Mouse (Mus musculus): Measurements from ENCODE around the gene Ranbp1. TPM values are rescaled to one million over a fixed set of nuclear protein-coding genes. Genes with fewer than 3 reads are reported as not detected.
A peak's percentile ranks its signal among the peaks of the same experiment; 100 is the strongest.

The Ranbp1 gene
- polyA plus RNA-seq, 1 experiment from 2014 or later, result 846 TPM

- Histone ChIP-seq H3K4me1 (ENCODE audit: control insufficient read depth, insufficient read depth, low read length) (peaks cover 16% of the 10 kb centered on the region; the same call in 1 of the 2 replicates), H3K9me3 (ENCODE audit: control insufficient read depth, low read length) (no peaks in the 10 kb centered on the region), H3K27me3 (ENCODE audit: control insufficient read depth, insufficient read depth, low read length) (no peaks in the 10 kb centered on the region), H3K4me3 (ENCODE audit: low read length) (no peak overlapping the region), H3K9ac (ENCODE audit: low read depth, low read length) (no peak overlapping the region), H3K4me2 (replicated peaks; ENCODE audit: low read depth, low read length) (no peak overlapping the region), H3K27ac (ENCODE audit: low read depth, low read length) (no peak overlapping the region), H3K36me3 (ENCODE audit: control insufficient read depth, insufficient read depth, low read length) (peaks cover 45% of the 10 kb centered on the region)
- ATAC-seq (ENCODE audit: low FRiP score, low TSS enrichment), result no peak
- WGBS, result 89% methylated on average over 4 of the region's 4 CpGs
Observed at GRCm38 (mm10) chr16:18228856-18229255, 19.7 kb downstream of the Ranbp1 start.

DNA sequence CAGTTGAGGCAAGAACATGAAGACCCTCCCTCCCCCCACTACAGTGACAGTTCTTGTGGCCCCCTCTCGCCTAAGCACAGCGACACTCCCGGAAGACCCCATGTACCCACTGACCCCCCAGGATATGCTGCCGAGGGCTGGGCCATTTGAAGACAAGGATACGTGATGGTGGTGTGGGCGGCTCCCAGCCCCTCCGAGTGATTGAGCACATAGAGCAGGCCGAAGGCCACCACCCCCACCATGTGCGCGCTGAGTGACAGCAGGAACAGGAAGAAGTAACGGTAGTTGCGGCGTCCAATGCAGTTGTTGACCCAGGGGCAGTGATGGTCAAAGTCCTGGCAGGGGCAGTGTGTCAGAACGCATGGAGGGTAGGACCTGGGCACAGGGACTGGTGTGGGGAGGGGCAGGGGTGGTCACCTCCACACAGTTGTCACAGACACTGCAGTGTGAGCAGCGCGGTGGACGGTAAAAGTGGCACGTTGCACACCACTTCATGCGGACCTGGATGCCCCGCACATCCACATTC is 20.6 kb downstream of the Ranbp1 start:
- Histone ChIP-seq H3K27me3 (ENCODE audit: control insufficient read depth, insufficient read depth, low read length) (no peaks in the 10 kb centered on the region), H3K9ac (ENCODE audit: low read depth, low read length) (no peak overlapping the region), H3K36me3 (ENCODE audit: control insufficient read depth, insufficient read depth, low read length) (peaks cover 54% of the 10 kb centered on the region), H3K27ac (ENCODE audit: low read depth, low read length) (no peak overlapping the region), H3K9me3 (ENCODE audit: control insufficient read depth, low read length) (no peaks in the 10 kb centered on the region), H3K4me1 (ENCODE audit: control insufficient read depth, insufficient read depth, low read length) (peaks cover 11% of the 10 kb centered on the region; the same call in 1 of the 2 replicates), H3K4me3 (ENCODE audit: low read length) (no peak overlapping the region), H3K4me2 (replicated peaks; ENCODE audit: low read depth, low read length) (no peak overlapping the region)
- no peak for ATAC-seq (ENCODE audit: low FRiP score, low TSS enrichment)
- 87% methylated on average over 20 of the region's 20 CpGs for WGBS

DNA sequence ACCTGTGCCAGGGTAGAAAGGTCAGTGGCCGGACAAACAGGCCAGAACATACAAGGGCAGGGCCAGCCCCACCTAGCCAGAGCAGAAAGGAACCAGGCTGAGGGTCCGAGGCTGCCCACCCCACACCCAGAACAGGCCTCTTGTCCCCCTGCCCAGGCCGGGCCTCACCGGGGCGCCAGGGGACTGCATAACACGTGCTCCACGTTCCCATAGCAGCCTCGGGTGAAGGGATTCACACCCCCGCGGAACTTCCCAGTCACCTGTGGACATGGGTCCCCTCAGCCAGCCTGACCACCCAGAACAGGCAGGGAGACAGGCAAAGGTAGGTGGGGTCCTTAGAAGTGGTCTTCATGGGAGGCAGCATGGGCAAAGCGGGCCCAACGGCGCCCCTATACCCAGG is 21.3 kb downstream of the Ranbp1 start:
- Histone ChIP-seq H3K4me3 (ENCODE audit: low read length) (no peak overlapping the region), H3K4me1 (ENCODE audit: control insufficient read depth, insufficient read depth, low read length) (peaks cover 11% of the 10 kb centered on the region; the same call in 1 of the 2 replicates), H3K27me3 (ENCODE audit: control insufficient read depth, insufficient read depth, low read length) (no peaks in the 10 kb centered on the region), H3K36me3 (ENCODE audit: control insufficient read depth, insufficient read depth, low read length) (peaks cover 60% of the 10 kb centered on the region), H3K9ac (ENCODE audit: low read depth, low read length) (no peak overlapping the region), H3K27ac (ENCODE audit: low read depth, low read length) (no peak overlapping the region), H3K4me2 (replicated peaks; ENCODE audit: low read depth, low read length) (no peak overlapping the region), H3K9me3 (ENCODE audit: control insufficient read depth, low read length) (no peaks in the 10 kb centered on the region)
- ATAC-seq (ENCODE audit: low FRiP score, low TSS enrichment), result no peak
- WGBS, result 88% methylated on average over 13 of the region's 13 CpGs

GRCm38 (mm10) chr16:18222188-18222587 is 26.3 kb downstream of the Ranbp1 start:
- no peaks in the 10 kb centered on the region for H3K27me3 ChIP-seq (ENCODE audit: control insufficient read depth, insufficient read depth, low read length)
- no peak overlapping the region for H3K4me2 ChIP-seq (replicated peaks; ENCODE audit: low read depth, low read length)
- peaks cover 12% of the 10 kb centered on the region for H3K4me1 ChIP-seq (ENCODE audit: control insufficient read depth, insufficient read depth, low read length)
- no peaks in the 10 kb centered on the region for H3K9me3 ChIP-seq (ENCODE audit: control insufficient read depth, low read length)
- 81% methylated on average over 11 of the region's 11 CpGs for WGBS
- peaks cover 48% of the 10 kb centered on the region for H3K36me3 ChIP-seq (ENCODE audit: control insufficient read depth, insufficient read depth, low read length)
- H3K27ac ChIP-seq (ENCODE audit: low read depth, low read length), result no peak overlapping the region
- no peak for ATAC-seq (ENCODE audit: low FRiP score, low TSS enrichment)
- H3K9ac ChIP-seq (ENCODE audit: low read depth, low read length), result no peak overlapping the region
- no peak overlapping the region for H3K4me3 ChIP-seq (ENCODE audit: low read length)

- Histone ChIP-seq H3K4me1 (ENCODE audit: control insufficient read depth, insufficient read depth, low read length) (peaks cover 12% of the 10 kb centered on the region), H3K4me2 (replicated peaks; ENCODE audit: low read depth, low read length) (no peak overlapping the region), H3K4me3 (ENCODE audit: low read length) (no peak overlapping the region), H3K36me3 (ENCODE audit: control insufficient read depth, insufficient read depth, low read length) (peaks cover 42% of the 10 kb centered on the region), H3K9me3 (ENCODE audit: control insufficient read depth, low read length) (no peaks in the 10 kb centered on the region), H3K9ac (ENCODE audit: low read depth, low read length) (no peak overlapping the region), H3K27me3 (ENCODE audit: control insufficient read depth, insufficient read depth, low read length) (no peaks in the 10 kb centered on the region), H3K27ac (ENCODE audit: low read depth, low read length) (no peak overlapping the region)
- ATAC-seq (ENCODE audit: low FRiP score, low TSS enrichment), result no peak
- WGBS, result 77% methylated on average over 11 of the region's 11 CpGs
Observed at GRCm38 (mm10) chr16:18221543-18221898, 27.0 kb downstream of the Ranbp1 start.

GRCm38 (mm10) chr16:18220856-18221542 is 27.5 kb downstream of the Ranbp1 start:
- Histone ChIP-seq H3K4me2 (replicated peaks; ENCODE audit: low read depth, low read length) (no peak overlapping the region), H3K9ac (ENCODE audit: low read depth, low read length) (no peak overlapping the region), H3K9me3 (ENCODE audit: control insufficient read depth, low read length) (no peaks in the 10 kb centered on the region), H3K27ac (ENCODE audit: low read depth, low read length) (no peak overlapping the region), H3K36me3 (ENCODE audit: control insufficient read depth, insufficient read depth, low read length) (peaks cover 37% of the 10 kb centered on the region), H3K4me3 (ENCODE audit: low read length) (no peak overlapping the region), H3K4me1 (ENCODE audit: control insufficient read depth, insufficient read depth, low read length) (peaks cover 12% of the 10 kb centered on the region), H3K27me3 (ENCODE audit: control insufficient read depth, insufficient read depth, low read length) (no peaks in the 10 kb centered on the region)
- WGBS, result 88% methylated on average over 6 of the region's 6 CpGs
- ATAC-seq (ENCODE audit: low FRiP score, low TSS enrichment), result no peak

GRCm38 (mm10) chr16:18220001-18220400 is 28.5 kb downstream of the Ranbp1 start:
- ATAC-seq (ENCODE audit: low FRiP score, low TSS enrichment), result peak; percentile 60
- no peak overlapping the region for H3K4me2 ChIP-seq (replicated peaks; ENCODE audit: low read depth, low read length)
- H3K9ac ChIP-seq (ENCODE audit: low read depth, low read length), result 0 out of 2 replicates have a peak overlapping the region, but pooled peaks have one; percentile 23
- H3K27ac ChIP-seq (ENCODE audit: low read depth, low read length), result no peak overlapping the region; the same call in 1 of the 2 replicates
- peaks cover 12% of the 10 kb centered on the region for H3K4me1 ChIP-seq (ENCODE audit: control insufficient read depth, insufficient read depth, low read length)
- peaks cover 27% of the 10 kb centered on the region for H3K36me3 ChIP-seq (ENCODE audit: control insufficient read depth, insufficient read depth, low read length)
- H3K4me3 ChIP-seq (ENCODE audit: low read length), result no peak overlapping the region
- WGBS, result 41% methylated on average over 8 of the region's 8 CpGs
- no peaks in the 10 kb centered on the region for H3K9me3 ChIP-seq (ENCODE audit: control insufficient read depth, low read length)
- H3K27me3 ChIP-seq (ENCODE audit: control insufficient read depth, insufficient read depth, low read length), result no peaks in the 10 kb centered on the region

DNA sequence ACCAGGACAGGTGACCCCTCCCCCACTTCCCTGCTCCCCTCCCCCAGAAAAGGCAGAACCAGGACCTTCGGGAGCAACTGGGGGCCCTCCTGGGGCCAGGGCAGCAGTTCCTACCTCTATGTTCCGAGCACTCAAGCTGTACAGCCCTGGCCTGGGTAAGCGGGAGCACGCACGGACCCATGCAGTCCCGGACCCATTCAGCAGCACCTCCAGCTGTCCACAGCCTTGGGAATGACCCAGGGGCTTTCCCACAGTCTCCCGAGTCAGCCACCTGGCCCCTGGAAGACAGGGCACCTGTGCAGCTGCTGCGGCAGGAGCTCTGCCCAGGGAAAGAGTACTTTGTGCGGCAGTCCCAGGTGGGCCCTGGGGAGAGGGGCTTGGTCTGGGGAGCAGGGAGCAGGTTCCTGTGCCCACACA is 29.9 kb downstream of the Ranbp1 start:
- 75% methylated on average over 9 of the region's 9 CpGs for WGBS
- H3K9ac ChIP-seq (ENCODE audit: low read depth, low read length), result no peak overlapping the region
- H3K27me3 ChIP-seq (ENCODE audit: control insufficient read depth, insufficient read depth, low read length), result no peaks in the 10 kb centered on the region
- H3K27ac ChIP-seq (ENCODE audit: low read depth, low read length), result no peak overlapping the region
- H3K4me3 ChIP-seq (ENCODE audit: low read length), result no peak overlapping the region
- H3K4me2 ChIP-seq (replicated peaks; ENCODE audit: low read depth, low read length), result no peak overlapping the region
- H3K9me3 ChIP-seq (ENCODE audit: control insufficient read depth, low read length), result no peaks in the 10 kb centered on the region
- H3K36me3 ChIP-seq (ENCODE audit: control insufficient read depth, insufficient read depth, low read length), result peaks cover 13% of the 10 kb centered on the region
- no peak for ATAC-seq (ENCODE audit: low FRiP score, low TSS enrichment)
- H3K4me1 ChIP-seq (ENCODE audit: control insufficient read depth, insufficient read depth, low read length), result peaks cover 12% of the 10 kb centered on the region

GRCm38 (mm10) chr16:18217579-18217978 is 31.0 kb downstream of the Ranbp1 start, which contains the start of gene Ccdc188:
Gene Ccdc188, plus strand, starts transcription at chr16:18217879.
- no peaks in the 10 kb centered on the region for H3K9me3 ChIP-seq (ENCODE audit: control insufficient read depth, low read length)
- ATAC-seq (ENCODE audit: low FRiP score, low TSS enrichment), result no peak
- 92% methylated on average over 4 of the region's 4 CpGs for WGBS
- H3K27me3 ChIP-seq (ENCODE audit: control insufficient read depth, insufficient read depth, low read length), result no peaks in the 10 kb centered on the region
- H3K36me3 ChIP-seq (ENCODE audit: control insufficient read depth, insufficient read depth, low read length), result peaks cover 3% of the 10 kb centered on the region
- H3K4me2 ChIP-seq (replicated peaks; ENCODE audit: low read depth, low read length), result no peak within 1 kb of the TSS
- H3K27ac ChIP-seq (ENCODE audit: low read depth, low read length), result no peak within 1 kb of the TSS
- H3K9ac ChIP-seq (ENCODE audit: low read depth, low read length), result no peak within 1 kb of the TSS
- H3K4me1 ChIP-seq (ENCODE audit: control insufficient read depth, insufficient read depth, low read length), result peaks cover 12% of the 10 kb centered on the region
- H3K4me3 ChIP-seq (ENCODE audit: low read length), result no peak within 1 kb of the TSS
